Mouse (Mus musculus) CH12.LX (cell line): Measurements from ENCODE around the gene Urm1. TPM values are rescaled to one million over a fixed set of nuclear protein-coding genes. Genes with fewer than 3 reads are reported as not detected.
A peak's percentile ranks its signal among the peaks of the same experiment; 100 is the strongest.

Source experiments
- DNase-seq: peaks from one replicate; pipeline ENCODE4 v3.0.0-alpha.2; 2013; ENCODE audit errors: extremely low read depth
- H3K27ac ChIP-seq: 2 replicates; pipeline ENCODE4 v1.5.1; 2012; ENCODE audit warnings: low read depth, mild to moderate bottlenecking, control low read depth, moderate library complexity; ENCODE audit not compliant: insufficient read depth
- H3K27me3 ChIP-seq: replicated peaks from 2 replicates; pipeline ENCODE3; 2012; ENCODE audit warnings: inconsistent platforms
- H3K36me3 ChIP-seq, 2 experiments: replicated peaks in 1 of 2; 2 replicates each; pipeline versions ENCODE3 to v1.6.1; 2012; ENCODE audit warnings: inconsistent platforms in 1 of 2, low read length in 1 of 2, mild to moderate bottlenecking in 1 of 2, mixed read lengths in 1 of 2, moderate library complexity in 1 of 2; ENCODE audit not compliant: control insufficient read depth in 1 of 2, insufficient read depth in 1 of 2
- H3K4me1 ChIP-seq, 2 experiments: 2 replicates each; pipeline ENCODE4 v1.6.1; 2012; ENCODE audit warnings: inconsistent platforms in 1 of 2, moderate library complexity in 1 of 2; ENCODE audit not compliant: insufficient read depth in 2 of 2, control insufficient read depth in 1 of 2
- H3K4me2 ChIP-seq: 2 replicates; pipeline ENCODE4 v1.6.1; 2012; ENCODE audit warnings: low read depth, mild to moderate bottlenecking, control low read depth; ENCODE audit not compliant: poor library complexity, insufficient read depth, severe bottlenecking
- H3K4me3 ChIP-seq, 3 experiments: fragments of 150-350 bp in 1 of 3; sonication (generic) in 1 of 3; replicated peaks in 1 of 3; 2 replicates each; pipeline versions ENCODE3 to v1.5.1; 2011 to 2012; ENCODE audit warnings: low read depth in 2 of 3, low read length in 2 of 3, mild to moderate bottlenecking in 2 of 3, moderate library complexity in 2 of 3, control low read depth in 1 of 3, improper control_type of control experiment in 1 of 3, inconsistent platforms in 1 of 3, mixed read lengths in 1 of 3; ENCODE audit not compliant: poor library complexity in 1 of 3
- H3K79me2 ChIP-seq: replicated peaks from 2 replicates; pipeline ENCODE4 v1.6.1; 2012; ENCODE audit warnings: mild to moderate bottlenecking, moderate library complexity; ENCODE audit not compliant: control insufficient read depth, poor library complexity, insufficient read depth, severe bottlenecking; ENCODE audit errors: extremely low read depth
- H3K9ac ChIP-seq: 2 replicates; pipeline ENCODE4 v1.6.1; 2012; ENCODE audit warnings: low read depth, mild to moderate bottlenecking, control low read depth, moderate library complexity; ENCODE audit not compliant: insufficient read depth
- H3K9me3 ChIP-seq: replicated peaks from 2 replicates; pipeline ENCODE3; 2012; ENCODE audit warnings: low read length, inconsistent platforms, mixed read lengths
- BHLHE40 ChIP-seq: IDR thresholded peaks from 2 replicates; pipeline ENCODE4 v1.6.1; 2011; ENCODE audit warnings: mild to moderate bottlenecking, low read depth, low read length, improper control_type of control experiment
- CTCF ChIP-seq, 2 experiments: IDR thresholded peaks in 1 of 2; conservative IDR thresholded peaks in 1 of 2; 2 replicates each; pipeline ENCODE4 v1.5.1; 2011 to 2012; ENCODE audit warnings: low read depth in 2 of 2, low read length in 2 of 2, improper control_type of control experiment in 1 of 2, inconsistent platforms in 1 of 2, mild to moderate bottlenecking in 1 of 2, moderate library complexity in 1 of 2
- E2F4 ChIP-seq: IDR thresholded peaks from 2 replicates; pipeline ENCODE4 v1.6.1; 2011; ENCODE audit warnings: low read depth, low read length, improper control_type of control experiment; ENCODE audit not compliant: insufficient replicate concordance
- ELF1 ChIP-seq: IDR thresholded peaks from 2 replicates; pipeline ENCODE4 v1.6.1; 2014; ENCODE audit warnings: low read depth, mild to moderate bottlenecking, inconsistent platforms, low read length, improper control_type of control experiment
- ETS1 ChIP-seq: conservative IDR thresholded peaks from 2 replicates; pipeline ENCODE4 v1.6.1; 2012; ENCODE audit warnings: low read depth, mild to moderate bottlenecking, inconsistent platforms, low read length, improper control_type of control experiment, moderate library complexity
- GABPA ChIP-seq: IDR thresholded peaks from 2 replicates; pipeline ENCODE4 v1.6.1; 2012; ENCODE audit warnings: low read depth, low read length, improper control_type of control experiment, inconsistent platforms; ENCODE audit not compliant: insufficient replicate concordance
- HCFC1 ChIP-seq: IDR thresholded peaks from 2 replicates; pipeline ENCODE4 v1.6.1; 2012; ENCODE audit warnings: low read depth, mild to moderate bottlenecking, inconsistent platforms, low read length, improper control_type of control experiment
- IRF4 ChIP-seq: IDR thresholded peaks from 2 replicates; pipeline ENCODE4 v1.6.1; 2014; ENCODE audit warnings: low read depth, mild to moderate bottlenecking, inconsistent platforms, low read length, improper control_type of control experiment
- JUND ChIP-seq: conservative IDR thresholded peaks from 2 replicates; pipeline ENCODE4 v1.6.1; 2011; ENCODE audit warnings: low read depth, low read length, improper control_type of control experiment
- KAT2A ChIP-seq: IDR thresholded peaks from 2 replicates; pipeline ENCODE4 v1.6.1; 2012; ENCODE audit warnings: low read length, improper control_type of control experiment, inconsistent platforms; ENCODE audit not compliant: insufficient replicate concordance
- MAX ChIP-seq: IDR thresholded peaks from 2 replicates; pipeline ENCODE4 v1.6.1; 2011; ENCODE audit warnings: low read length, improper control_type of control experiment
- MAZ ChIP-seq: IDR thresholded peaks from 2 replicates; pipeline ENCODE4 v1.6.1; 2012; ENCODE audit warnings: low read depth, mild to moderate bottlenecking, inconsistent platforms, low read length, improper control_type of control experiment, moderate library complexity
- MEF2A ChIP-seq: IDR thresholded peaks from 2 replicates; pipeline ENCODE4 v1.6.1; 2014; ENCODE audit warnings: low read depth, mild to moderate bottlenecking, inconsistent platforms, low read length, improper control_type of control experiment, borderline replicate concordance
- MXI1 ChIP-seq: IDR thresholded peaks from 2 replicates; pipeline ENCODE4 v1.6.1; 2011; ENCODE audit warnings: mild to moderate bottlenecking, low read depth, low read length, improper control_type of control experiment
- MYC ChIP-seq: IDR thresholded peaks from 2 replicates; pipeline ENCODE4 v1.6.1; 2011; ENCODE audit warnings: low read depth, mild to moderate bottlenecking, improper control_type of control experiment, low read length
- NELFE ChIP-seq: IDR thresholded peaks from 2 replicates; pipeline ENCODE4 v1.6.1; 2011; ENCODE audit warnings: low read depth, low read length, improper control_type of control experiment
- PAX5 ChIP-seq: IDR thresholded peaks from 2 replicates; pipeline ENCODE4 v1.6.1; 2012; ENCODE audit warnings: low read length, inconsistent platforms, mixed read lengths
- POLR2A ChIP-seq: IDR thresholded peaks from 2 replicates; pipeline ENCODE4 v1.6.1; 2011; ENCODE audit warnings: low read depth, mild to moderate bottlenecking, improper control_type of control experiment, low read length
- RAD21 ChIP-seq: IDR thresholded peaks from 2 replicates; pipeline ENCODE4 v1.6.1; 2011; ENCODE audit warnings: low read depth, mild to moderate bottlenecking, low read length, improper control_type of control experiment, moderate library complexity
- RCOR1 ChIP-seq: conservative IDR thresholded peaks from 2 replicates; pipeline ENCODE4 v1.6.1; 2012; ENCODE audit warnings: low read depth, mild to moderate bottlenecking, inconsistent platforms, low read length, improper control_type of control experiment
- SIN3A ChIP-seq: IDR thresholded peaks from 2 replicates; pipeline ENCODE4 v1.6.1; 2012; ENCODE audit warnings: low read length, improper control_type of control experiment, inconsistent platforms
- SMC3 ChIP-seq: IDR thresholded peaks from 2 replicates; pipeline ENCODE4 v1.6.1; 2011; ENCODE audit warnings: low read depth, low read length, improper control_type of control experiment
- TBP ChIP-seq: conservative IDR thresholded peaks from 2 replicates; pipeline ENCODE4 v1.6.1; 2011; ENCODE audit warnings: low read depth, low read length, improper control_type of control experiment
- TCF12 ChIP-seq: IDR thresholded peaks from 2 replicates; pipeline ENCODE4 v1.6.1; 2014; ENCODE audit warnings: low read depth, mild to moderate bottlenecking, inconsistent platforms, low read length, improper control_type of control experiment
- UBTF ChIP-seq: IDR thresholded peaks from 2 replicates; pipeline ENCODE4 v1.6.1; 2012; ENCODE audit warnings: low read depth, mild to moderate bottlenecking, inconsistent platforms, low read length, improper control_type of control experiment, moderate library complexity
- USF1 ChIP-seq: IDR thresholded peaks from 2 replicates; pipeline ENCODE4 v1.6.1; 2014; ENCODE audit warnings: low read depth, mild to moderate bottlenecking, inconsistent platforms, low read length, improper control_type of control experiment
- ZKSCAN1 ChIP-seq: IDR thresholded peaks from 2 replicates; pipeline ENCODE4 v1.6.1; 2012; ENCODE audit warnings: low read depth, inconsistent platforms, low read length, improper control_type of control experiment, borderline replicate concordance
- ZMIZ1 ChIP-seq: IDR thresholded peaks from 2 replicates; pipeline ENCODE4 v1.6.1; 2012; ENCODE audit warnings: low read depth, mild to moderate bottlenecking, inconsistent platforms, low read length, improper control_type of control experiment
- dilution Hi-C: fragments of 300-500 bp; cut with MboI; formaldehyde crosslinking; loops from 2 replicates; pipeline ENCODE4 v1.14.3; 2020; ENCODE audit warnings: low sequenced_read_pairs; ENCODE audit not compliant: extremely low pct_unique_long_range_greater_than_20kb, extremely low pct_ligation_motif_present
- in situ Hi-C: fragments of 300-500 bp; cut with MboI; formaldehyde crosslinking; loops from 3 replicates; pipeline ENCODE4 v1.14.3; 2019; ENCODE audit warnings: low sequenced_read_pairs, low pct_ligation_motif_present, low pct_unique_long_range_greater_than_20kb, mixed read lengths
- polyA plus RNA-seq: library from polyadenylated mRNA; unstranded; fragments of >175 nt; gene quantifications from 2 replicates; pipeline ENCODE4 v1.2.1, GENCODE M21; 2012; ENCODE audit warnings: low read depth; ENCODE audit not compliant: insufficient read length
- total RNA-seq, 2 experiments: library from RNA; depleted of rRNA; stranded (reverse); fragments of 300-350 nt in 1 of 2; fragments of >200 nt in 1 of 2; gene quantifications; 2 replicates each; pipeline ENCODE4 v1.2.3; 2012 to 2014

Urm1 gene
- total and polyA plus RNA-seq, 3 experiments, result 25.6 to 31.9 (median 29.2) TPM

DNA sequence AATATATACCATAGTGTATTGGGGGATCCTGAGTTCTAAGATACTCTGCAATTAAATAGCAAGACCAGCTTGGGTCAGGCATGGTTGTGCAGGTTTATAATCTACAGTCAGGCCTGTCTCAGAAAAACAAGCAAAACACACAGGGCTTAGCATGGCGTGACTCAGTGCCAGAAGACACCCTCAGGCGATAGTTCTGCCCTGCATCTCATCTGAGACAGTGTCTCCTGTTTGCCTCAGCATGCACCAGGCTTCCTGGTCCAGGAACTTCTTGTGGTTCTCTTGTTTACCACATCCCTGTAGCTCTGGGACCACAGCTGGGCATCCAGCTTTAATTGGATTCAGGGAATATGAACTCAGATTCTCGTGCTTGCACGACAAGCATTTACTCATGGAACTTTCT lies 45.2 kb downstream of the Urm1 start:
- H3K4me2 ChIP-seq, result no peak overlapping the region
- no peak overlapping the region for H3K27ac ChIP-seq
- H3K9me3 ChIP-seq, result no peaks in the 10 kb centered on the region
- in situ Hi-C loops (loop anchor here (10.0 kb wide), 1 partner anchor 100 kb away; no protein-coding TSS in a partner anchor), dilution Hi-C loops (no loop called here)
- TF ChIP-seq MXI1, result no peak
- no peak for TF ChIP-seq ETS1
- TF ChIP-seq TBP, result no peak
- no peak for TF ChIP-seq USF1
- TF ChIP-seq E2F4, result no peak
- TF ChIP-seq KAT2A, result no peak
- no peak for TF ChIP-seq CTCF (conservative IDR thresholded peaks at IDR 0.05 in 1 of 2, IDR thresholded peaks at IDR 0.05 in 1 of 2; ENCODE audit: low read depth in 2 of 2, low read length in 2 of 2)
- TF ChIP-seq BHLHE40, result no peak
- TF ChIP-seq GABPA, result no peak
- no peak for TF ChIP-seq ZKSCAN1
- TF ChIP-seq SIN3A, result no peak
- no peak for TF ChIP-seq RCOR1
- TF ChIP-seq ZMIZ1, result no peak
- no peak for TF ChIP-seq MEF2A
- no peak overlapping the region for H3K4me3 ChIP-seq
- H3K79me2 ChIP-seq, result no peaks in the 10 kb centered on the region
- H3K27me3 ChIP-seq, result peaks cover 16% of the 10 kb centered on the region
- H3K36me3 ChIP-seq, result no peaks in the 10 kb centered on the region
- no peak overlapping the region for H3K9ac ChIP-seq
- DNase-seq, result no peak
- peaks cover 0 to 7% of the 10 kb centered on the region in 2 experiments; a peak in 2 of 4 replicates for H3K4me1 ChIP-seq

DNA sequence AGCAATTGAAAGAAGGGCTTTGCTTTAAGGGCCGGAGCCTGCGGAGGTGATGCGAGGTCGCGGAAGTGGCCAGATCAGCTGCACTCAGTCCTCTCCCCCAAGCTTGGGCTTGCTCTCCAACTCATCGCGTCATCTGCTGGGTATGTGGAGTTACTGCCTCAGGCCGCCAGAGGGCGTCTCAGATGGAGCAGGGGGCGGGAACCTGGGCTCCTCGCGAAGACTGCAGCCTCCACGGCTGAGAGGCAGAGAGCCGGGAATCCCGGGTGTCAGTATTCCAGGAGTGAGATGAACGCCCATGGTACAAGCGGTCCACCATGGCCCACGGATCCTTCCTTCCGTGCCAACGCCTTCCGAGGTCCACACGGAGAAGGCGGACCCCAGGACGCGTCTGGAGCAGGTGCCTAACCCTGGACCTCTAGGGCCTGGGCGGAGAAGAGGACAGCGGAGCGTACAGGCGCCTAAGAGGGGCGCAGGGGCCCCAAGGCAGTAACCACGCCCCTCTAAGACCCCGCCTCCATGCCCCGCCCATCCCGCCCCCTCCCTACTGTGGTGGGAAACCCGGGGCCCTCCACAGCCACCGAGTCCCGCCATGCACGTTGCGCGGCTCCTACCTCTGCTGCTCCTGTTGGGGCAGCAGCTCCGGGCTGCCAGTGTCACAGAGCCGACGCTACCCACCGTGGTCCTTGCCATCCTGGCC lies 49.2 kb downstream of the Urm1 start, which contains the start of gene Cercam:
Cercam (plus strand) TSS at position 216 of the 697 bp plus-strand sequence.
- peak within 1 kb of the TSS; percentile 67 for H3K4me2 ChIP-seq
- H3K4me1 ChIP-seq, result peaks cover 10 to 18% of the 10 kb centered on the region in 2 experiments
- H3K4me3 ChIP-seq, result peak within 1 kb of the TSS; percentile 49 to 70 (median 65)
- in situ Hi-C loops (loop anchor here (10.0 kb wide), 1 partner anchor 104 kb away; no protein-coding TSS in a partner anchor), dilution Hi-C loops (no loop called here)
- H3K9me3 ChIP-seq, result no peaks in the 10 kb centered on the region
- no peaks in the 10 kb centered on the region for H3K79me2 ChIP-seq
- H3K27me3 ChIP-seq, result peaks cover 11% of the 10 kb centered on the region
- TF ChIP-seq SIN3A (no peak), MEF2A (no peak), TCF12 (0 out of 2 replicates have a peak, but pooled peaks have one; percentile 13), MAZ (peak; percentile 65; the same call in 1 of the 2 replicates), RCOR1 (no peak), KAT2A (no peak), PAX5 (no peak), MAX (peak; percentile 71; the same call in 1 of the 2 replicates), IRF4 (peak; percentile 14; the same call in 1 of the 2 replicates), CTCF (conservative IDR thresholded peaks at IDR 0.05 in 1 of 2, IDR thresholded peaks at IDR 0.05 in 1 of 2; ENCODE audit: low read depth in 2 of 2, low read length in 2 of 2) (peak; percentile 43 to 89; a peak in 3 of 4 replicates), BHLHE40 (no peak), RAD21 (peak; percentile 34), NELFE (no peak), SMC3 (peak; percentile 76), HCFC1 (no peak; the same call in 1 of the 2 replicates), ZMIZ1 (peak; percentile 59; the same call in 1 of the 2 replicates), ELF1 (peak; percentile 83), MYC (no peak), GABPA (no peak), JUND (no peak), POLR2A (peak; percentile 42), UBTF (peak; percentile 49), USF1 (no peak), MXI1 (no peak)
- peak within 1 kb of the TSS; percentile 67 for H3K27ac ChIP-seq
- DNase-seq, result peak; percentile 85
- H3K36me3 ChIP-seq, result peaks cover 3 to 18% of the 10 kb centered on the region in 2 experiments
- peak within 1 kb of the TSS; percentile 29; the same call in 1 of the 2 replicates for H3K9ac ChIP-seq
